Comparison of ENCODE assay signal across 8 mouse cellular contexts in genomic region chr7:66218193-66219014, GRCm38 (mm10).
DNase-seq lines count a peak whose midpoint lies in the region; ATAC-seq lines count a peak whose summit lies in the region.

No protein-coding gene starts in this region.

- DNase-seq in layer of hippocampus, postnatal 10 days (ENCODE audit: low spot score in 2 of 2): peak; percentile 29 to 43
- no peak for DNase-seq in layer of hippocampus, postnatal 25 days (ENCODE audit: extremely low spot score in 1 of 2, low spot score in 1 of 2)
- DNase-seq in embryonic facial prominence, embryonic 14.5 days (ENCODE audit: low spot score): peak; percentile 91
- peak; percentile 63 for DNase-seq in kidney, postnatal 14 days
- no peak for DNase-seq in left cerebral cortex, adult 9 months (ENCODE audit: low spot score in 2 of 2)

- no peaks in the 10 kb centered on the region for H3K9me3 ChIP-seq in embryonic facial prominence, embryonic 14.5 days (ENCODE audit: control insufficient read depth, low read length)
- H3K9me3 ChIP-seq in heart, embryonic 15.5 days (replicated peaks): no peaks in the 10 kb centered on the region

- H3K27me3 ChIP-seq in embryonic facial prominence, embryonic 14.5 days (replicated peaks; ENCODE audit: control insufficient read depth, insufficient read depth, low read length): no peaks in the 10 kb centered on the region
- no peaks in the 10 kb centered on the region for H3K27me3 ChIP-seq in heart, embryonic 15.5 days

- ATAC-seq in embryonic facial prominence, embryonic 14.5 days (ENCODE audit: low read depth): peak; percentile 76
- ATAC-seq in heart, embryonic 15.5 days (replicated peaks; ENCODE audit: insufficient number of reproducible peaks, insufficient read depth, low FRiP score, low read depth): peak; percentile 76
- peak; percentile 64 for ATAC-seq in megakaryocyte progenitor cell, adult 5-6 weeks (replicated peaks; ENCODE audit: poor library complexity)
- no peak for ATAC-seq in erythroblast, adult 5-6 weeks (replicated peaks; ENCODE audit: low FRiP score, poor library complexity, severe bottlenecking)

- 17% methylated on average over 9 of the region's 9 CpGs for WGBS in embryonic facial prominence, embryonic 14.5 days
- 34% methylated on average over 9 of the region's 9 CpGs for WGBS in heart, embryonic 15.5 days

- no peaks in the 10 kb centered on the region for H3K36me3 ChIP-seq in embryonic facial prominence, embryonic 14.5 days (ENCODE audit: control insufficient read depth, insufficient read depth, low read length)
- H3K36me3 ChIP-seq in heart, embryonic 15.5 days: no peaks in the 10 kb centered on the region

- H3K27ac ChIP-seq in embryonic facial prominence, embryonic 14.5 days (replicated peaks; ENCODE audit: low read depth, low read length): peak overlapping the region; percentile 91
- peak overlapping the region; percentile 90 for H3K27ac ChIP-seq in heart, embryonic 15.5 days

- no peak overlapping the region for H3K4me3 ChIP-seq in embryonic facial prominence, embryonic 14.5 days (ENCODE audit: low read depth, low read length)
- no peak overlapping the region for H3K4me3 ChIP-seq in heart, embryonic 15.5 days

- H3K4me2 ChIP-seq in embryonic facial prominence, embryonic 14.5 days (ENCODE audit: low read depth, low read length): peak overlapping the region; percentile 24; the same call in 1 of the 2 replicates
- H3K4me2 ChIP-seq in heart, embryonic 15.5 days: peak overlapping the region; percentile 37

- peaks cover 30% of the 10 kb centered on the region for H3K4me1 ChIP-seq in embryonic facial prominence, embryonic 14.5 days (ENCODE audit: control insufficient read depth, insufficient read depth, low read length)
- peaks cover 30% of the 10 kb centered on the region for H3K4me1 ChIP-seq in heart, embryonic 15.5 days (replicated peaks)

- 0 out of 2 replicates have a peak overlapping the region, but pooled peaks have one; percentile 45 for H3K9ac ChIP-seq in embryonic facial prominence, embryonic 14.5 days (ENCODE audit: low read depth, low read length)
- peak overlapping the region; percentile 23; the same call in 1 of the 2 replicates for H3K9ac ChIP-seq in heart, embryonic 15.5 days

Comparison
In these comparisons a context has a peak if more than half of its experiments do, and no peak if none do; other contexts are left out.
1. DNase-seq: peak in layer of hippocampus, postnatal 10 days (2 of 2), embryonic facial prominence, embryonic 14.5 days (single experiment) and kidney, postnatal 14 days (single experiment); none in layer of hippocampus, postnatal 25 days (0 of 2) and left cerebral cortex, adult 9 months (0 of 2).